Mouse (Mus musculus) heart, adult 2 months (tissue): ENCODE measurements at regions not wholly inside any gene's neighbourhood (a gene's known extent, or its start where the extent isn't known, plus 50 kb on each side); places are given as distances from the start of the nearest gene placed in this dataset.

Experiments used
- DNase-seq, 2 experiments: peaks; one replicate each; pipeline ENCODE4 v3.0.0; 2021
- H3K27ac ChIP-seq: fragments of 200-600 bp; 2 replicates; pipeline ENCODE4 v1.8.1; 2022
- H3K27me3 ChIP-seq: fragments of 200-500 bp; 2 replicates; pipeline ENCODE4 v1.6.1; 2012; ENCODE audit warnings: mild to moderate bottlenecking, low read length, inconsistent platforms, mixed read lengths; ENCODE audit not compliant: control insufficient read depth, insufficient read depth
- H3K36me3 ChIP-seq: fragments of 200-500 bp; 2 replicates; pipeline ENCODE4 v1.6.1; 2012; ENCODE audit warnings: low read length, inconsistent platforms; ENCODE audit not compliant: control insufficient read depth, insufficient read depth
- H3K4me1 ChIP-seq: fragments of 200-500 bp; 2 replicates; pipeline ENCODE4 v1.6.1; 2011; ENCODE audit warnings: low read length; ENCODE audit not compliant: control insufficient read depth, insufficient read depth
- H3K4me3 ChIP-seq: fragments of 200-600 bp; 2 replicates; pipeline ENCODE4 v1.8.1; 2022
- H3K79me2 ChIP-seq: fragments of 200-500 bp; replicated peaks from 2 replicates; pipeline ENCODE4 v1.6.1; 2012; ENCODE audit warnings: mild to moderate bottlenecking, inconsistent platforms, low read length, moderate library complexity, mixed read lengths; ENCODE audit not compliant: control insufficient read depth, insufficient read depth
- H3K9ac ChIP-seq: fragments of 200-500 bp; 2 replicates; pipeline ENCODE4 v1.6.1; 2012; ENCODE audit warnings: low read depth, mild to moderate bottlenecking, control low read depth, inconsistent platforms, low read length, mixed read lengths
- CTCF ChIP-seq: fragments of 200-600 bp; IDR thresholded peaks from 2 replicates; pipeline ENCODE4 v1.8.1; 2022; ENCODE audit warnings: antibody characterized with exemption, mild to moderate bottlenecking, moderate library complexity
- EP300 ChIP-seq: fragments of 200-500 bp; IDR thresholded peaks from 2 replicates; pipeline ENCODE4 v1.6.1; 2011; ENCODE audit warnings: low read depth, low read length, control low read depth; ENCODE audit not compliant: insufficient read depth
- POLR2A ChIP-seq: fragments of 200-500 bp; IDR thresholded peaks from 2 replicates; pipeline ENCODE4 v1.6.1; 2011; ENCODE audit warnings: mild to moderate bottlenecking, low read depth, low read length, control low read depth; ENCODE audit not compliant: insufficient read depth
- WGBS: fragments of 180-500 bp; shearing (Covaris S2); methylation state at CpG from one replicate; pipeline ENCODE4 v1.1.7; 2018; 5-methylcytosine and 5-hydroxymethylcytosine counted together
- intact Hi-C: fragments of 180-260 bp; cut with DNase I; formaldehyde crosslinking; loops from one replicate; pipeline ENCODE4 v1.15.1; 2025

GRCm38 (mm10) chrX:58514925-58515324 is 394.2 kb upstream of the 4930550L24Rik start:
- H3K4me1 ChIP-seq, result no peaks in the 10 kb centered on the region
- no peaks in the 10 kb centered on the region for H3K27me3 ChIP-seq
- H3K9ac ChIP-seq, result no peak overlapping the region
- H3K27ac ChIP-seq, result no peak overlapping the region
- DNase-seq, result no peak
- H3K36me3 ChIP-seq, result no peaks in the 10 kb centered on the region
- no peaks in the 10 kb centered on the region for H3K79me2 ChIP-seq
- TF ChIP-seq POLR2A, result no peak
- no peak for TF ChIP-seq CTCF
- TF ChIP-seq EP300, result no peak
- intact Hi-C loops, result no loop called here
- WGBS, result 34% methylated on average over 5 of the region's 5 CpGs
- no peak overlapping the region for H3K4me3 ChIP-seq
